Mouse (Mus musculus) stomach, postnatal 0 days (tissue): Measurements from ENCODE around the gene Dscam.

Experiments used
- CTCF ChIP-seq: IDR thresholded peaks from 2 replicates; pipeline ENCODE4 v1.5.1; 2016; ENCODE audit warnings: antibody characterized with exemption, low read depth, mild to moderate bottlenecking, moderate library complexity
- EP300 ChIP-seq: optimal IDR thresholded peaks from 2 replicates; pipeline ENCODE3; 2016; ENCODE audit warnings: antibody characterized with exemption

- TF ChIP-seq EP300 (no peak), CTCF (no peak)
Observed at GRCm38 (mm10) chr16:96727836-96728774, 442.4 kb downstream of the Dscam start.
